22 mouse cellular contexts compared by ENCODE assay signal in genomic region chr7:87241139-87241538, GRCm38 (mm10). TPM values are rescaled to one million over a fixed set of nuclear protein-coding genes. Genes with fewer than 3 reads are reported as not detected.
DNase-seq lines count a peak whose midpoint lies in the region; ATAC-seq and TF ChIP-seq lines count a peak whose summit lies in the region.
"Had no signal": no experiment of that assay in that cellular context is flagged by ENCODE, and none has a peak within 500 bp of the region (broad histone marks: within the 10 kb centered on the region; RNA-seq: fewer than 3 reads in every experiment).

No protein-coding gene starts in this region.

- no peak for TF ChIP-seq POLR2A in myocyte (IDR thresholded peaks at IDR 0.05; ENCODE audit: insufficient read length, low read depth)

- no peak overlapping the region for H3ac ChIP-seq in C2C12 (ENCODE audit: control insufficient read depth, insufficient read length, low read depth)
- H3ac ChIP-seq in myocyte (ENCODE audit: control insufficient read depth, insufficient read length), result no peak overlapping the region

- no peaks in the 10 kb centered on the region for H3K79me2 ChIP-seq in C2C12 (ENCODE audit: control insufficient read depth, insufficient read depth)
- no peaks in the 10 kb centered on the region for H3K79me2 ChIP-seq in myocyte (ENCODE audit: control insufficient read depth, insufficient read depth)

- TF ChIP-seq CTCF in C2C12 (IDR thresholded peaks at IDR 0.05; ENCODE audit: control insufficient read depth, insufficient read depth, insufficient read length), result no peak

- 70% methylated on average over 1 of the region's 1 CpGs for WGBS in embryonic facial prominence, embryonic 11.5 days
- 84% methylated on average over 1 of the region's 1 CpGs for WGBS in embryonic facial prominence, embryonic 10.5 days
- WGBS in embryonic facial prominence, embryonic 14.5 days, result 53% methylated on average over 1 of the region's 1 CpGs
- WGBS in hindbrain, embryonic 12.5 days, result 80% methylated on average over 1 of the region's 1 CpGs

- no peaks in the 10 kb centered on the region for H3K9me3 ChIP-seq in embryonic facial prominence, embryonic 11.5 days (replicated peaks; ENCODE audit: control insufficient read depth, low read length)
- no peaks in the 10 kb centered on the region for H3K9me3 ChIP-seq in embryonic facial prominence, embryonic 10.5 days
- H3K9me3 ChIP-seq in embryonic facial prominence, embryonic 14.5 days (ENCODE audit: control insufficient read depth, low read length), result no peaks in the 10 kb centered on the region
- H3K9me3 ChIP-seq in hindbrain, embryonic 12.5 days (replicated peaks), result no peaks in the 10 kb centered on the region
- H3K9me3 ChIP-seq: forebrain, embryonic 13.5 days; heart, embryonic 13.5 days had no signal

- no peaks in the 10 kb centered on the region for H3K4me1 ChIP-seq in embryonic facial prominence, embryonic 11.5 days (ENCODE audit: control insufficient read depth, insufficient read depth, low read length)
- no peaks in the 10 kb centered on the region for H3K4me1 ChIP-seq in embryonic facial prominence, embryonic 10.5 days
- no peaks in the 10 kb centered on the region for H3K4me1 ChIP-seq in embryonic facial prominence, embryonic 14.5 days (ENCODE audit: control insufficient read depth, insufficient read depth, low read length)
- no peaks in the 10 kb centered on the region for H3K4me1 ChIP-seq in hindbrain, embryonic 12.5 days
- H3K4me1 ChIP-seq: forebrain, embryonic 13.5 days; heart, embryonic 13.5 days had no signal

- peak; percentile 23 for DNase-seq in embryonic facial prominence, embryonic 11.5 days (ENCODE audit: low spot score)
- DNase-seq in embryonic facial prominence, embryonic 10.5 days (ENCODE audit: low spot score), result no peak
- DNase-seq in embryonic facial prominence, embryonic 14.5 days (ENCODE audit: low spot score), result peak; percentile 12
- no peak for DNase-seq in left cerebral cortex, postnatal 25 days (ENCODE audit: low spot score in 2 of 2)
- DNase-seq: adrenal gland, adult 2 months; adrenal gland, postnatal 25 days; cerebellum, adult 18-20 months; cerebellum, adult 9-11 months; cerebellum, postnatal 36 days; forebrain, postnatal 0 days; gastrocnemius, postnatal 10 days; heart, postnatal 36 days had no signal

- H3K4me2 ChIP-seq in embryonic facial prominence, embryonic 11.5 days (ENCODE audit: low read depth, low read length), result no peak overlapping the region
- H3K4me2 ChIP-seq in embryonic facial prominence, embryonic 14.5 days (ENCODE audit: low read depth, low read length), result no peak overlapping the region
- H3K4me2 ChIP-seq in myocyte (ENCODE audit: low read depth), result no peak overlapping the region
- no peak overlapping the region for H3K4me2 ChIP-seq in hindbrain, embryonic 12.5 days (replicated peaks)
- H3K4me2 ChIP-seq: forebrain, embryonic 13.5 days; heart, embryonic 13.5 days had no signal

- ATAC-seq in embryonic facial prominence, embryonic 11.5 days (replicated peaks; ENCODE audit: insufficient number of reproducible peaks, low FRiP score, low TSS enrichment, low read depth), result no peak
- ATAC-seq in embryonic facial prominence, embryonic 14.5 days (ENCODE audit: low read depth), result no peak
- no peak for ATAC-seq in hindbrain, embryonic 12.5 days (ENCODE audit: low FRiP score)
- ATAC-seq: activated CD4-positive, CD25-positive, alpha-beta regulatory T cell, adult 4 months; forebrain, embryonic 13.5 days; forebrain, postnatal 0 days; hindbrain, embryonic 16.5 days; inflammation-experienced regulatory T-cells, adult 6 months; intestine, postnatal 0 days had no signal

- H3K79me3 ChIP-seq in C2C12 (ENCODE audit: low read depth), result no peaks in the 10 kb centered on the region

- H3K27me3 ChIP-seq in embryonic facial prominence, embryonic 11.5 days (ENCODE audit: control insufficient read depth, insufficient read depth, low read length), result no peaks in the 10 kb centered on the region
- no peaks in the 10 kb centered on the region for H3K27me3 ChIP-seq in embryonic facial prominence, embryonic 10.5 days (replicated peaks; ENCODE audit: low read depth, poor library complexity, severe bottlenecking)
- no peaks in the 10 kb centered on the region for H3K27me3 ChIP-seq in C2C12 (ENCODE audit: control insufficient read depth, insufficient read depth, insufficient read length)
- no peaks in the 10 kb centered on the region for H3K27me3 ChIP-seq in embryonic facial prominence, embryonic 14.5 days (replicated peaks; ENCODE audit: control insufficient read depth, insufficient read depth, low read length)
- H3K27me3 ChIP-seq in myocyte (ENCODE audit: control insufficient read depth, insufficient read depth, insufficient read length), result no peaks in the 10 kb centered on the region
- H3K27me3 ChIP-seq in hindbrain, embryonic 12.5 days, result no peaks in the 10 kb centered on the region
- H3K27me3 ChIP-seq: forebrain, embryonic 13.5 days; heart, embryonic 13.5 days had no signal

- no peak overlapping the region for H3K27ac ChIP-seq in embryonic facial prominence, embryonic 11.5 days (replicated peaks; ENCODE audit: low read depth, low read length)
- no peak overlapping the region for H3K27ac ChIP-seq in embryonic facial prominence, embryonic 10.5 days (replicated peaks)
- H3K27ac ChIP-seq in embryonic facial prominence, embryonic 14.5 days (replicated peaks; ENCODE audit: low read depth, low read length), result no peak overlapping the region
- H3K27ac ChIP-seq in hindbrain, embryonic 12.5 days, result no peak overlapping the region
- H3K27ac ChIP-seq: forebrain, embryonic 13.5 days; heart, embryonic 13.5 days had no signal

- H3K9ac ChIP-seq in embryonic facial prominence, embryonic 11.5 days (replicated peaks; ENCODE audit: low read length), result no peak overlapping the region
- H3K9ac ChIP-seq in embryonic facial prominence, embryonic 14.5 days (ENCODE audit: low read depth, low read length), result no peak overlapping the region
- no peak overlapping the region for H3K9ac ChIP-seq in hindbrain, embryonic 12.5 days
- H3K9ac ChIP-seq: forebrain, embryonic 13.5 days; forebrain, postnatal 0 days; heart, embryonic 13.5 days had no signal

- intact Hi-C loops in left cerebral cortex, postnatal 25 days (cut with DNase I), result no loop called here

- H3K4me3 ChIP-seq in embryonic facial prominence, embryonic 11.5 days (ENCODE audit: low read depth, low read length), result no peak overlapping the region
- no peak overlapping the region for H3K4me3 ChIP-seq in embryonic facial prominence, embryonic 10.5 days
- H3K4me3 ChIP-seq in C2C12 (ENCODE audit: insufficient read depth, poor library complexity, severe bottlenecking), result no peak overlapping the region
- H3K4me3 ChIP-seq in embryonic facial prominence, embryonic 14.5 days (ENCODE audit: low read depth, low read length), result no peak overlapping the region
- H3K4me3 ChIP-seq in myocyte, result no peak overlapping the region
- no peak overlapping the region for H3K4me3 ChIP-seq in hindbrain, embryonic 12.5 days
- H3K4me3 ChIP-seq: forebrain, embryonic 13.5 days; heart, embryonic 13.5 days had no signal

- no peaks in the 10 kb centered on the region for H3K36me3 ChIP-seq in embryonic facial prominence, embryonic 11.5 days (replicated peaks; ENCODE audit: control insufficient read depth, insufficient read depth, low read depth, low read length)
- no peaks in the 10 kb centered on the region for H3K36me3 ChIP-seq in embryonic facial prominence, embryonic 10.5 days (replicated peaks)
- H3K36me3 ChIP-seq in C2C12 (ENCODE audit: control insufficient read depth, insufficient read depth) (no peaks in the 10 kb centered on the region), myocyte (ENCODE audit: control insufficient read depth, insufficient read depth) (no peaks in the 10 kb centered on the region)
- no peaks in the 10 kb centered on the region for H3K36me3 ChIP-seq in embryonic facial prominence, embryonic 14.5 days (ENCODE audit: control insufficient read depth, insufficient read depth, low read length)
- no peaks in the 10 kb centered on the region for H3K36me3 ChIP-seq in hindbrain, embryonic 12.5 days
- H3K36me3 ChIP-seq: heart, embryonic 13.5 days had no signal

TF ChIP-seq in C2C12, 6 proteins besides CTCF, POLR2A, EP300 and RAD21:
- peak; percentile 27 for TF ChIP-seq USF1 (IDR thresholded peaks at IDR 0.05; ENCODE audit: low read depth)
- no peak for TF ChIP-seq CEBPB (IDR thresholded peaks at IDR 0.05; ENCODE audit: low read depth)
- no peak for TF ChIP-seq MYOD1 (IDR thresholded peaks at IDR 0.05; ENCODE audit: control insufficient read depth, insufficient read length, low read depth)
- peak; percentile 38 for TF ChIP-seq FOSL1 (IDR thresholded peaks at IDR 0.05; ENCODE audit: insufficient read depth, low read length, poor library complexity, severe bottlenecking)
TF ChIP-seq in C2C12: peak in this region for 2.

TF ChIP-seq in myocyte, 11 proteins besides CTCF, POLR2A, EP300 and RAD21:
- no peak for TF ChIP-seq REST (IDR thresholded peaks at IDR 0.05; ENCODE audit: insufficient read depth, insufficient read length)
- TF ChIP-seq MYOG (IDR thresholded peaks at IDR 0.05; ENCODE audit: control insufficient read depth in 1 of 3, insufficient read depth in 1 of 3, insufficient read length in 2 of 3, low read depth in 2 of 3), result no peak
- TF ChIP-seq POLR2AphosphoS2 (IDR thresholded peaks at IDR 0.05; ENCODE audit: insufficient read length, low read depth), result no peak
- TF ChIP-seq USF1 (IDR thresholded peaks at IDR 0.05; ENCODE audit: low read depth), result peak; percentile 7

RNA-seq across cellular contexts. Expression of gene Nox4, which starts 4.8 kb away (rescaled TPM):
- polyA plus RNA-seq in embryonic facial prominence, embryonic 11.5 days (2014; fragmentation: Nextera tagmentation; extraction: Ambion mirVana), result 6.5 and 7.3 TPM in 2 replicates
- polyA plus RNA-seq in embryonic facial prominence, embryonic 10.5 days (2016; fragmentation: Nextera tagmentation; extraction: Ambion mirVana), result 5.2 and 5.7 TPM in 2 replicates
- polyA plus RNA-seq in C2C12 (2012; fragmentation: generic; extraction: Trizol), result 0.99 TPM
- 5.1 and 6.5 TPM in 2 replicates for polyA plus RNA-seq in embryonic facial prominence, embryonic 14.5 days (2014; fragmentation: Nextera tagmentation; extraction: Ambion mirVana)
- 0.98 TPM for polyA plus RNA-seq in myocyte (2012; fragmentation: generic; extraction: Trizol)
- under 1 TPM in 1 of 2 experiments, not detected in 1; 0.21 TPM for total RNA-seq in left cerebral cortex, postnatal 25 days (2021)
- 3.7 and 5.5 TPM in 2 replicates for polyA plus RNA-seq in hindbrain, embryonic 12.5 days (2016; fragmentation: Nextera tagmentation; extraction: Ambion mirVana)
- total RNA-seq: granulocyte monocyte progenitor cell, adult 5-6 weeks had no signal
- polyA plus RNA-seq: activated CD4-positive, CD25-positive, alpha-beta regulatory T cell, adult 4 months; inflammation-experienced regulatory T-cells, adult 6 months had no signal

Comparison
In these comparisons a context has a peak if more than half of its experiments do, and no peak if none do; other contexts are left out.
1. DNase-seq: peak in embryonic facial prominence, embryonic 11.5 days (single experiment) and embryonic facial prominence, embryonic 14.5 days (single experiment); none in embryonic facial prominence, embryonic 10.5 days (single experiment) and left cerebral cortex, postnatal 25 days (0 of 2).